Mouse (Mus musculus): ENCODE measurements around the gene Atxn2l. TPM values are rescaled to one million over a fixed set of nuclear protein-coding genes. Genes with fewer than 3 reads are reported as not detected.

Gene Atxn2l
- polyA plus RNA-seq, 1 experiment from 2014 or later: 16.9 TPM

GRCm38 (mm10) chr7:126533434-126533833, 30.2 kb upstream of the Atxn2l start:
- ATAC-seq (ENCODE audit: low FRiP score, low TSS enrichment) (no peak), DNase-seq (ENCODE audit: low spot score) (no peak)
- Histone ChIP-seq H3K9me3 (ENCODE audit: control insufficient read depth, low read length) (no peaks in the 10 kb centered on the region), H3K27me3 (ENCODE audit: control insufficient read depth, insufficient read depth, low read length) (no peaks in the 10 kb centered on the region), H3K4me1 (replicated peaks; ENCODE audit: control insufficient read depth, insufficient read depth) (no peaks in the 10 kb centered on the region), H3K9ac (ENCODE audit: low read length) (no peak overlapping the region), H3K36me3 (ENCODE audit: control insufficient read depth, insufficient read depth, low read length) (no peaks in the 10 kb centered on the region), H3K27ac (replicated peaks) (no peak overlapping the region), H3K4me2 (replicated peaks; ENCODE audit: low read depth) (no peak overlapping the region), H3K4me3 (ENCODE audit: low read depth, low read length) (no peak overlapping the region)
- TF ChIP-seq CTCF (IDR thresholded peaks at IDR 0.05; ENCODE audit: low read depth) (no peak), EP300 (optimal IDR thresholded peaks at IDR 0.05) (no peak)
- WGBS: 62% methylated on average over 1 of the region's 1 CpGs

DNA sequence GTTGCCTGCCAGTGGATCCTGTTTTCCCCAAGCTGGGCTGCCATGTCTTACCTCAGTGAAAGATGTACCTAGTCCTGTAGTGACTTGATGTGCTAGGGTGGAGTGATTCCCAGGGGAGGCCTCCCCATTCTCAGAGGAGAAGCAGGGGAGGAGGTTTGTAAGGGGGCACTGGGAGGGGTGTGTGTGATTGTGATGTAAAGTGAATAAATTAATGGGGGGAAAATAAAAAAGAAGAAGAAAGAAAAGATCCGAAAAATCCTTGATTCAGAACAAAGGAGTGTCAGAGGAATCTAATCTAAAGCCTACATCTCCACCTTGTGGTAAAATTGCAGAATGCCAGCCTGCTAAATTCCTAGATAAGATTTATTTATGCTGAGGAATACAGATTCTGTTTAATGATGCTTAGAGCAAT, 24.9 kb upstream of the Atxn2l start:
- Histone ChIP-seq H3K9me3 (ENCODE audit: control insufficient read depth, low read length) (no peaks in the 10 kb centered on the region), H3K9ac (ENCODE audit: low read length) (no peak overlapping the region), H3K4me2 (replicated peaks; ENCODE audit: low read depth) (no peak overlapping the region), H3K27me3 (ENCODE audit: control insufficient read depth, insufficient read depth, low read length) (no peaks in the 10 kb centered on the region), H3K27ac (replicated peaks) (no peak overlapping the region), H3K4me1 (replicated peaks; ENCODE audit: control insufficient read depth, insufficient read depth) (no peaks in the 10 kb centered on the region), H3K4me3 (ENCODE audit: low read depth, low read length) (no peak overlapping the region), H3K36me3 (ENCODE audit: control insufficient read depth, insufficient read depth, low read length) (no peaks in the 10 kb centered on the region)
- DNase-seq (ENCODE audit: low spot score) (no peak), ATAC-seq (ENCODE audit: low FRiP score, low TSS enrichment) (peak; percentile 45; the same call in 1 of the 2 replicates)
- WGBS: 2% methylated on average over 1 of the region's 1 CpGs
- peak; percentile 89 for TF ChIP-seq CTCF (IDR thresholded peaks at IDR 0.05; ENCODE audit: low read depth)
- TF ChIP-seq EP300 (optimal IDR thresholded peaks at IDR 0.05): no peak

- TF ChIP-seq EP300 (optimal IDR thresholded peaks at IDR 0.05) (no peak), CTCF (IDR thresholded peaks at IDR 0.05; ENCODE audit: low read depth) (no peak)
- Histone ChIP-seq H3K27ac (replicated peaks) (no peak overlapping the region), H3K9ac (ENCODE audit: low read length) (no peak overlapping the region), H3K36me3 (ENCODE audit: control insufficient read depth, insufficient read depth, low read length) (no peaks in the 10 kb centered on the region), H3K27me3 (ENCODE audit: control insufficient read depth, insufficient read depth, low read length) (no peaks in the 10 kb centered on the region), H3K9me3 (ENCODE audit: control insufficient read depth, low read length) (no peaks in the 10 kb centered on the region), H3K4me1 (replicated peaks; ENCODE audit: control insufficient read depth, insufficient read depth) (no peaks in the 10 kb centered on the region), H3K4me3 (ENCODE audit: low read depth, low read length) (no peak overlapping the region), H3K4me2 (replicated peaks; ENCODE audit: low read depth) (no peak overlapping the region)
- ATAC-seq (ENCODE audit: low FRiP score, low TSS enrichment) (no peak), DNase-seq (ENCODE audit: low spot score) (no peak)
- 82% methylated on average over 3 of the region's 3 CpGs for WGBS
Observed at GRCm38 (mm10) chr7:126523316-126523715, 20.1 kb upstream of the Atxn2l start.

- H3K4me2 ChIP-seq (replicated peaks; ENCODE audit: low read depth): no peak overlapping the region
- peak overlapping the region; percentile 45; the same call in 1 of the 2 replicates for H3K27ac ChIP-seq (replicated peaks)
- no peaks in the 10 kb centered on the region for H3K4me1 ChIP-seq (replicated peaks; ENCODE audit: control insufficient read depth, insufficient read depth)
- no peaks in the 10 kb centered on the region for H3K36me3 ChIP-seq (ENCODE audit: control insufficient read depth, insufficient read depth, low read length)
- TF ChIP-seq CTCF (IDR thresholded peaks at IDR 0.05; ENCODE audit: low read depth) (peak; percentile 44), EP300 (optimal IDR thresholded peaks at IDR 0.05) (no peak)
- 48% methylated on average over 2 of the region's 2 CpGs for WGBS
- peak; percentile 30 for DNase-seq (ENCODE audit: low spot score)
- no peaks in the 10 kb centered on the region for H3K27me3 ChIP-seq (ENCODE audit: control insufficient read depth, insufficient read depth, low read length)
- H3K4me3 ChIP-seq (ENCODE audit: low read depth, low read length): no peak overlapping the region
- ATAC-seq (ENCODE audit: low FRiP score, low TSS enrichment): peak; percentile 63
- H3K9me3 ChIP-seq (ENCODE audit: control insufficient read depth, low read length): no peaks in the 10 kb centered on the region
- H3K9ac ChIP-seq (ENCODE audit: low read length): peak overlapping the region; percentile 23; the same call in 1 of the 2 replicates
Observed at GRCm38 (mm10) chr7:126519513-126519912, 16.3 kb upstream of the Atxn2l start.

GRCm38 (mm10) chr7:126518261-126518941, 15.2 kb upstream of the Atxn2l start:
- 88% methylated on average over 5 of the region's 5 CpGs for WGBS

GRCm38 (mm10) chr7:126511287-126511686, 8.1 kb upstream of the Atxn2l start:
- H3K9me3 ChIP-seq (ENCODE audit: control insufficient read depth, low read length): no peaks in the 10 kb centered on the region
- no peaks in the 10 kb centered on the region for H3K36me3 ChIP-seq (ENCODE audit: control insufficient read depth, insufficient read depth, low read length)
- H3K4me2 ChIP-seq (replicated peaks; ENCODE audit: low read depth): no peak overlapping the region
- ATAC-seq (ENCODE audit: low FRiP score, low TSS enrichment) (peak; percentile 69), DNase-seq (ENCODE audit: low spot score) (peak; percentile 24)
- no peak overlapping the region for H3K27ac ChIP-seq (replicated peaks)
- no peaks in the 10 kb centered on the region for H3K27me3 ChIP-seq (ENCODE audit: control insufficient read depth, insufficient read depth, low read length)
- no peak for TF ChIP-seq CTCF (IDR thresholded peaks at IDR 0.05; ENCODE audit: low read depth)
- no peak for TF ChIP-seq EP300 (optimal IDR thresholded peaks at IDR 0.05)
- WGBS: 71% methylated on average over 3 of the region's 3 CpGs
- H3K9ac ChIP-seq (ENCODE audit: low read length): no peak overlapping the region
- H3K4me1 ChIP-seq (replicated peaks; ENCODE audit: control insufficient read depth, insufficient read depth): no peaks in the 10 kb centered on the region
- no peak overlapping the region for H3K4me3 ChIP-seq (ENCODE audit: low read depth, low read length)

More at GRCm38 (mm10) chr7:126518261-126518941, 15.2 kb upstream of the Atxn2l start:
- Histone ChIP-seq H3K4me3 (ENCODE audit: low read depth, low read length) (no peak overlapping the region), H3K27me3 (ENCODE audit: control insufficient read depth, insufficient read depth, low read length) (no peaks in the 10 kb centered on the region), H3K9me3 (ENCODE audit: control insufficient read depth, low read length) (no peaks in the 10 kb centered on the region), H3K4me1 (replicated peaks; ENCODE audit: control insufficient read depth, insufficient read depth) (no peaks in the 10 kb centered on the region), H3K9ac (ENCODE audit: low read length) (no peak overlapping the region), H3K36me3 (ENCODE audit: control insufficient read depth, insufficient read depth, low read length) (no peaks in the 10 kb centered on the region), H3K27ac (replicated peaks) (no peak overlapping the region), H3K4me2 (replicated peaks; ENCODE audit: low read depth) (no peak overlapping the region)
- ATAC-seq (ENCODE audit: low FRiP score, low TSS enrichment): peak; percentile 91
- TF ChIP-seq CTCF (IDR thresholded peaks at IDR 0.05; ENCODE audit: low read depth) (no peak), EP300 (optimal IDR thresholded peaks at IDR 0.05) (no peak)
- DNase-seq (ENCODE audit: low spot score): peak; percentile 20
